Mouse (Mus musculus) spleen, adult 2 months (tissue): ENCODE results near the gene Pcbp1.

Source experiments
- CTCF ChIP-seq: fragments of 200-500 bp; IDR thresholded peaks from 2 replicates; pipeline ENCODE4 v1.5.1; 2011; ENCODE audit warnings: mild to moderate bottlenecking, inconsistent platforms; ENCODE audit not compliant: insufficient read depth, insufficient read length, insufficient replicate concordance; ENCODE audit errors: extremely low read depth
- POLR2A ChIP-seq: fragments of 200-500 bp; IDR thresholded peaks from 2 replicates; pipeline ENCODE4 v1.6.1; 2011; ENCODE audit warnings: low read depth, low read length, inconsistent platforms

- TF ChIP-seq POLR2A: no peak
- TF ChIP-seq CTCF: no peak
Measured at GRCm38 (mm10) chr6:86527766-86528450, 1.8 kb upstream of the Pcbp1 start.
